Mouse (Mus musculus) C2C12 (cell line): ENCODE measurements at regions not wholly inside any gene's neighbourhood (a gene's known extent, or its start where the extent isn't known, plus 50 kb on each side); places are given as distances from the start of the nearest gene placed in this dataset.

Experiments used
- H3K27me3 ChIP-seq: one replicate; pipeline ENCODE4 v1.6.1; 2011; ENCODE audit not compliant: control insufficient read depth, insufficient read depth, insufficient read length
- H3K36me3 ChIP-seq: one replicate; pipeline ENCODE4 v1.6.1; 2011; ENCODE audit not compliant: control insufficient read depth, insufficient read depth
- H3K4me3 ChIP-seq: one replicate; pipeline ENCODE4 v1.5.1; 2011; ENCODE audit warnings: mild to moderate bottlenecking, control low read depth; ENCODE audit not compliant: poor library complexity, insufficient read depth, severe bottlenecking
- H3K79me2 ChIP-seq: one replicate; pipeline ENCODE4 v1.6.1; 2011; ENCODE audit not compliant: control insufficient read depth, insufficient read depth
- H3K79me3 ChIP-seq: one replicate; pipeline ENCODE4 v1.6.1; 2011; ENCODE audit warnings: low read depth, control low read depth
- H3ac ChIP-seq: one replicate; pipeline ENCODE3; 2011; ENCODE audit warnings: low read depth; ENCODE audit not compliant: control insufficient read depth, insufficient read length
- CEBPB ChIP-seq: IDR thresholded peaks from one replicate; pipeline ENCODE4 v1.6.1; 2011; ENCODE audit warnings: low read depth, mild to moderate bottlenecking, control low read depth, moderate library complexity
- CTCF ChIP-seq: IDR thresholded peaks from one replicate; pipeline ENCODE4 v1.5.1; 2011; ENCODE audit not compliant: control insufficient read depth, insufficient read depth, insufficient read length
- FOSL1 ChIP-seq: IDR thresholded peaks from one replicate; pipeline ENCODE4 v1.8.0; 2011; ENCODE audit warnings: mild to moderate bottlenecking, low read length; ENCODE audit not compliant: poor library complexity, insufficient read depth, severe bottlenecking
- MAX ChIP-seq: IDR thresholded peaks from one replicate; pipeline ENCODE4 v1.6.1; 2011; ENCODE audit warnings: mild to moderate bottlenecking, control low read depth
- MYOD1 ChIP-seq: IDR thresholded peaks from one replicate; pipeline ENCODE4 v1.6.1; 2011; ENCODE audit warnings: low read depth; ENCODE audit not compliant: control insufficient read depth, insufficient read length
- MYOG ChIP-seq: IDR thresholded peaks from one replicate; pipeline ENCODE4 v1.6.1; 2011; ENCODE audit not compliant: control insufficient read depth, insufficient read length; ENCODE audit errors: extremely low read depth
- USF1 ChIP-seq: IDR thresholded peaks from one replicate; pipeline ENCODE4 v1.6.1; 2011; ENCODE audit warnings: low read depth, mild to moderate bottlenecking, control low read depth, moderate library complexity

GRCm38 (mm10) chr3:149179486-149180116 is 189.2 kb upstream of the Adgrl2 start:
- Histone ChIP-seq H3K79me2 (no peaks in the 10 kb centered on the region), H3K27me3 (no peaks in the 10 kb centered on the region), H3ac (no peak overlapping the region), H3K4me3 (no peak overlapping the region), H3K79me3 (no peaks in the 10 kb centered on the region), H3K36me3 (no peaks in the 10 kb centered on the region)
- TF ChIP-seq FOSL1, result no peak
- TF ChIP-seq USF1, result no peak
- no peak for TF ChIP-seq MYOD1

GRCm38 (mm10) chr3:149178891-149179290 is 188.5 kb upstream of the Adgrl2 start:
- Histone ChIP-seq H3K4me3 (no peak overlapping the region), H3K79me3 (no peaks in the 10 kb centered on the region), H3K36me3 (no peaks in the 10 kb centered on the region), H3K27me3 (no peaks in the 10 kb centered on the region), H3ac (no peak overlapping the region), H3K79me2 (no peaks in the 10 kb centered on the region)
- TF ChIP-seq MYOD1 (no peak), MAX (no peak), CEBPB (no peak), CTCF (no peak), MYOG (no peak), FOSL1 (no peak), USF1 (no peak)

- no peaks in the 10 kb centered on the region for H3K79me3 ChIP-seq
- no peak overlapping the region for H3K4me3 ChIP-seq
- no peaks in the 10 kb centered on the region for H3K36me3 ChIP-seq
- TF ChIP-seq USF1 (no peak), FOSL1 (no peak), MAX (no peak), MYOG (no peak), CTCF (no peak), MYOD1 (no peak)
- H3ac ChIP-seq, result no peak overlapping the region
- no peaks in the 10 kb centered on the region for H3K79me2 ChIP-seq
- no peaks in the 10 kb centered on the region for H3K27me3 ChIP-seq
Observed at GRCm38 (mm10) chr3:149174689-149175390, 184.5 kb upstream of the Adgrl2 start.

- no peak overlapping the region for H3K4me3 ChIP-seq
- no peaks in the 10 kb centered on the region for H3K36me3 ChIP-seq
- H3K79me2 ChIP-seq, result no peaks in the 10 kb centered on the region
- no peaks in the 10 kb centered on the region for H3K27me3 ChIP-seq
- no peak for TF ChIP-seq MAX
- TF ChIP-seq MYOD1, result no peak
- no peak for TF ChIP-seq CEBPB
- no peak for TF ChIP-seq FOSL1
- no peak for TF ChIP-seq MYOG
- TF ChIP-seq USF1, result no peak
- no peak for TF ChIP-seq CTCF
- H3ac ChIP-seq, result no peak overlapping the region
- H3K79me3 ChIP-seq, result no peaks in the 10 kb centered on the region
Observed at GRCm38 (mm10) chr3:149173537-149173936, 183.2 kb upstream of the Adgrl2 start.

GRCm38 (mm10) chr3:149171766-149172165 is 181.4 kb upstream of the Adgrl2 start:
- no peaks in the 10 kb centered on the region for H3K36me3 ChIP-seq
- no peak for TF ChIP-seq FOSL1
- no peak for TF ChIP-seq MYOD1
- no peak for TF ChIP-seq USF1
- TF ChIP-seq MYOG, result no peak
- TF ChIP-seq CEBPB, result no peak
- no peak for TF ChIP-seq CTCF
- no peak for TF ChIP-seq MAX

GRCm38 (mm10) chr3:149170191-149170590 is 179.8 kb upstream of the Adgrl2 start:
- no peak overlapping the region for H3ac ChIP-seq
- no peaks in the 10 kb centered on the region for H3K27me3 ChIP-seq
- H3K4me3 ChIP-seq, result no peak overlapping the region
- no peaks in the 10 kb centered on the region for H3K36me3 ChIP-seq
- no peaks in the 10 kb centered on the region for H3K79me3 ChIP-seq
- H3K79me2 ChIP-seq, result no peaks in the 10 kb centered on the region
- TF ChIP-seq CTCF (no peak), MAX (no peak), USF1 (no peak), CEBPB (no peak), FOSL1 (no peak), MYOD1 (no peak), MYOG (no peak)

More at GRCm38 (mm10) chr3:149171766-149172165, 181.4 kb upstream of the Adgrl2 start:
- Histone ChIP-seq H3ac (no peak overlapping the region), H3K79me3 (no peaks in the 10 kb centered on the region), H3K4me3 (no peak overlapping the region), H3K27me3 (no peaks in the 10 kb centered on the region), H3K79me2 (no peaks in the 10 kb centered on the region)
